Mouse (Mus musculus): ENCODE results near the gene Glipr1. TPM values are rescaled to one million over a fixed set of nuclear protein-coding genes. Genes with fewer than 3 reads are reported as not detected.

The Glipr1 gene
- polyA plus RNA-seq, 1 experiment from 2014 or later: 13.4 TPM

DNA sequence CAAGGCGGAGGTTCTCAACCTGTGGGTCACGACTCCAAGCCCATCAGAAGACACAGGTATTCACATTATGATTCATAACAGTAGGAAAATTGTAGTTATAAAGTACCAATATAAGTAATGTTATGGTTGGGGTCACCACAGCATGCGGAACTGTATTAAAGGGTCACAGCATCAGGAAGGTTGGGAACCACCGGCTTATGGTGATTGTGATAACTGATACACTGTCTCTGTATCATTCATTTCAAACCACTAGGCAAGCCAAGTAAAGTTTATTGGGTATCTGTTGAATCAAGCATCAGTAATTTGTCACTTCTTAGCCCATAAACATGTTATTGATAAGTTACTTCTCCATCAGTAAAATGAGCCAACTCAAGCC, 44.4 kb downstream of the Glipr1 start:
- Histone ChIP-seq H3K27me3 (replicated peaks) (no peaks in the 10 kb centered on the region), H3K4me1 (0 out of 2 replicates have a peak, but pooled peaks cover 2% of the 10 kb centered on the region), H3K36me3 (no peaks in the 10 kb centered on the region), H3K9me3 (no peaks in the 10 kb centered on the region), H3K4me2 (no peak overlapping the region), H3K4me3 (replicated peaks) (no peak overlapping the region), H3K9ac (no peak overlapping the region), H3K27ac (no peak overlapping the region)
- 32% methylated on average over 4 of the region's 4 CpGs for WGBS
- no peak for ATAC-seq (ENCODE audit: insufficient read depth, low FRiP score, low read depth)

DNA sequence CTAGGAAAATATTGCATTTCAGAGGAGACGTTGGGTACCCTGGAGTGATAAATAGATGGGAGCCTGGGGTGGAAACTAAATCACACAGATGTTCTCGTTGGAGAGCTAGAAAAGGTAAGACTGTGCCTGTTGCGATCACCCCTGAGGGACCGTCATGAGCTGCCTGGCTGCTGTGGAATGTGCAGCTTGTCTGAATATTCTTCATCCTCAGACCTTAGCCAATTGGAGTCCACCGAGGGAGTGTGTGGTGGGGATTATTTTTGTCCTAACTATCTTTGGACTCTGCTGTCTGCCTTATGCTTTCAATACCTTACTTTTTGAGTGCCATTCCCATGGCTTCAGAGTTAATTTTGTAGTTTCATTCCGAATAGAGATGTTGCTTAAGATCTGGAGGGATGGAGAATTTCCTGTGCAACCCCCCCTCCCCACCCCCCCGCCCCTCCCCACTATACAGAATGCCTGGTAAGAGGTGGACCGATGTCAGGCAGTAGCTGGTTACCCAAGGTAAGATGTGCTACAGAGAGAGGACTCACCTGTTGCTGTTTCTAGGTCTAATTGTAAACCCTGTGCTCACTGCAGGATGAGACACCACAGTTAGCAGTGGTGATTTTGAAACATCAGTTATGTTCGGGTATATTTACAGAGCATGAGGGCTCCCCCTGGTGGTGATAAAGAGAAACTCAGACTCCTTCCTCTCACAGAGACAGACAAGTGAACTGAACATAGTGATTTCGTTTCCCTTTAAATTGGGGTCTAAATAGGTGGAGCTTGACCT, 45.0 kb downstream of the Glipr1 start:
- 51% methylated on average over 10 of the region's 10 CpGs for whole genome bisulfite sequencing
- H3K9ac ChIP-seq: no peak overlapping the region
- H3K36me3 ChIP-seq: no peaks in the 10 kb centered on the region
- 0 out of 2 replicates have a peak, but pooled peaks cover 2% of the 10 kb centered on the region for H3K4me1 ChIP-seq
- no peaks in the 10 kb centered on the region for H3K27me3 ChIP-seq (replicated peaks)
- peak; percentile 49; the same call in 1 of the 2 replicates for ATAC-seq (ENCODE audit: insufficient read depth, low FRiP score, low read depth)
- H3K9me3 ChIP-seq: no peaks in the 10 kb centered on the region
- H3K4me3 ChIP-seq (replicated peaks): no peak overlapping the region
- no peak overlapping the region for H3K27ac ChIP-seq
- no peak overlapping the region for H3K4me2 ChIP-seq

DNA sequence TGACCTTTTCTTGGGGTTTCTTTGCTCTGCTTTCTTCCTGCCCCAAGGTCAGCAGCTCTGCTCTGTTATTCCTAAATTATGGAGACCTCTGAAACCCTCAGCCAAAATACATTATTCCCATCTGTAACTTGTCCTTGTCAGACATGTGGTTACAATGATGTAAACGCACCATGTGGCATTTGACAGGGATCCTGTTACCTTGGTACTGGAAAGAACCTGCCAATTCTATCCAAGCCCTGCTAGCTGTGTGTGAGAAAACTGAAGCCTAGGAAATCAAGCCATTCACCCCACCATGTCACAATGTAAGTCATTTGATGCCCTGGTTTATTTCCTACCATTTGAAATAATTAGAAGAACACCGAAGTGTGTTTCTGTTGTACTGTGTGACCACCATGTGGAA, 46.6 kb downstream of the Glipr1 start:
- Histone ChIP-seq H3K4me3 (replicated peaks) (no peak overlapping the region), H3K27me3 (replicated peaks) (no peaks in the 10 kb centered on the region), H3K4me1 (0 out of 2 replicates have a peak, but pooled peaks cover 2% of the 10 kb centered on the region), H3K27ac (no peak overlapping the region), H3K9me3 (no peaks in the 10 kb centered on the region), H3K9ac (no peak overlapping the region), H3K36me3 (no peaks in the 10 kb centered on the region), H3K4me2 (no peak overlapping the region)
- WGBS: 78% methylated on average over 2 of the region's 2 CpGs
- ATAC-seq (ENCODE audit: insufficient read depth, low FRiP score, low read depth): no peak

DNA sequence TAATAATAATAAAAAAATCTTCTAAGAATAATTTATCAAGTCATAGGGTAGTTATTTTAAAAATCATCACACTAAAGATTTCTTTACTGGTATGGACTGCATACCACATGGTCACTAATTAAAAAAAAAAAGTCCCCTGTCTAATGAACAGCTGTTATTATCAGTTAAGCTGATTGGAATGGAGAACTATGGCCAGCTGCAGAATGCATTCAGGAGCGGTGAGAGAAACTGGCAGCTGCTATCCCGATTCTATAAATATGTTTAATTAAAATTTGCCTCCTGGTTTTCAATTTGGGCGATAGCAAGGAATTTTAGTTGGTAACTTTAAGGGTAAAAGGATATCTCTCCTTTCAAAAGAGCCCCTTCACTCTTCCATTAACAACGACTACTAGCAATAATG, 53.4 kb downstream of the Glipr1 start:
- Histone ChIP-seq H3K27ac (no peak overlapping the region), H3K4me1 (no peaks in the 10 kb centered on the region), H3K9me3 (no peaks in the 10 kb centered on the region), H3K36me3 (no peaks in the 10 kb centered on the region), H3K27me3 (replicated peaks) (no peaks in the 10 kb centered on the region), H3K9ac (no peak overlapping the region), H3K4me2 (no peak overlapping the region), H3K4me3 (replicated peaks) (no peak overlapping the region)
- no peak for ATAC-seq (ENCODE audit: insufficient read depth, low FRiP score, low read depth)
- WGBS: 66% methylated on average over 4 of the region's 4 CpGs

DNA sequence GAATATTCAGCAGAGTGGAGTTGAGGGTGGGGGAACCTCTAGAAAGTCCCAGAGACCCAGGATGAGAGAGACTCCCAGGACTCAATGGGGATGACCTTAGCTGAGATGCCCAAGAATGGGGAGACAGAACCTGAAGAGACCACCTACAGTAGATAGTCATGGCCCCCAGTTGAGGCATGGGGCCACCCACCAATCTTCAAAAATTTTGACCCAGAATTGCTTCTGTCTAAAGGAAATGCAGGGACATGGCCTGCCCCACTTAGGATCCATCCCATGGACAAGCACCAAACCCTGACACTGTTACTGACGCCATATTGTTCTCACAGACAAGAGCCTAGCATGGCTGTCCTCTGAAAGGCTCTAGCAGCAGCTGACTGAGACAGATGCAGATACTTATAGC, 54.4 kb downstream of the Glipr1 start:
- ATAC-seq (ENCODE audit: insufficient read depth, low FRiP score, low read depth): no peak

DNA sequence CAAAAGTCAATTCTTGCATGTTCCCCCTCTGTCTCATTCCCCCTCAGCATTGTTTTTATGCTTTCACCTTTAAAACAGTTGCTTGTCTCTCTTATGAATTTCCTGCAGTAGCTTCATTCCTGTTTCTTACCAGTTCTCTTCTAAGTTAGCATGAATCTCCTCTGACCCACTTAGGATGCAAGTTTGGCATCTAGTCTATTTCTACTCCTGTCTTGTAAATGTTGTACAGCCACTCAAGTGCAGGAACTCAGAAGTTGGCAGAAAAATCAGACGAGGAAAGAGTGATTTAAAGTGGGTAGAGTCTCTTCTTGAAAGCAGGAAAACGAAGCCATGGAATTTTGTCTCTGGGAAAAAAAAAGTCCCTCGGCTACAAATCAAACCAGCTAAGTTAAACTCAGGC, 56.9 kb downstream of the Glipr1 start:
- H3K27me3 ChIP-seq (replicated peaks): no peaks in the 10 kb centered on the region
- WGBS: 53% methylated on average over 3 of the region's 3 CpGs
- no peak overlapping the region for H3K4me3 ChIP-seq (replicated peaks)

More for the DNA sequence above, 54.4 kb downstream of the Glipr1 start:
- Histone ChIP-seq H3K4me3 (replicated peaks) (no peak overlapping the region), H3K36me3 (no peaks in the 10 kb centered on the region), H3K9me3 (no peaks in the 10 kb centered on the region), H3K4me2 (no peak overlapping the region), H3K27ac (no peak overlapping the region), H3K27me3 (replicated peaks) (no peaks in the 10 kb centered on the region), H3K9ac (no peak overlapping the region), H3K4me1 (no peaks in the 10 kb centered on the region)
- WGBS: 94% methylated on average over 1 of the region's 1 CpGs

DNA sequence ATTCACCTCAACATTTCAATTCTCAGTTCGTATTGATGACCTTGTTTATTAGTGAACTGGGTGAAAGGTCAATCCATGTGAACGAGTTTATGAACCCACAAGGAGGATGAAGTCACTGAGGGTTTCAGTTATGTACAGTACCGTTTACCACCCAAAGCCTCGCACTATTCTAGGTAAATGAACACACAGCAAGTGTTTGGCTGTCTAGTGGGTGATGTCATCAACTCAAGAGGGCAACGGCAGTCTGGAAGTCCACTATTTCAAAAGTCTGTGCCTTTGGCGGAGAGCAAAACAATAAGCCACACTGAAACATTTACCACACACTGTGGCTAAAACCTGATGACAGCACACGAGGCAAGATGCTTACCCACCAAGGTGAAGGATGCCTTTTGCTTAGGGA, 59.4 kb downstream of the Glipr1 start:
- Histone ChIP-seq H3K9me3 (no peaks in the 10 kb centered on the region), H3K4me1 (no peaks in the 10 kb centered on the region), H3K36me3 (no peaks in the 10 kb centered on the region), H3K9ac (no peak overlapping the region), H3K27ac (no peak overlapping the region), H3K27me3 (replicated peaks) (no peaks in the 10 kb centered on the region), H3K4me3 (replicated peaks) (no peak overlapping the region), H3K4me2 (no peak overlapping the region)
- 77% methylated on average over 7 of the region's 7 CpGs for WGBS
- ATAC-seq (ENCODE audit: insufficient read depth, low FRiP score, low read depth): no peak

More for the DNA sequence above, 56.9 kb downstream of the Glipr1 start:
- ATAC-seq (ENCODE audit: insufficient read depth, low FRiP score, low read depth): no peak
- no peaks in the 10 kb centered on the region for H3K4me1 ChIP-seq
- H3K9ac ChIP-seq: no peak overlapping the region
- no peak overlapping the region for H3K4me2 ChIP-seq
- no peak overlapping the region for H3K27ac ChIP-seq
- H3K36me3 ChIP-seq: no peaks in the 10 kb centered on the region
- H3K9me3 ChIP-seq: no peaks in the 10 kb centered on the region

DNA sequence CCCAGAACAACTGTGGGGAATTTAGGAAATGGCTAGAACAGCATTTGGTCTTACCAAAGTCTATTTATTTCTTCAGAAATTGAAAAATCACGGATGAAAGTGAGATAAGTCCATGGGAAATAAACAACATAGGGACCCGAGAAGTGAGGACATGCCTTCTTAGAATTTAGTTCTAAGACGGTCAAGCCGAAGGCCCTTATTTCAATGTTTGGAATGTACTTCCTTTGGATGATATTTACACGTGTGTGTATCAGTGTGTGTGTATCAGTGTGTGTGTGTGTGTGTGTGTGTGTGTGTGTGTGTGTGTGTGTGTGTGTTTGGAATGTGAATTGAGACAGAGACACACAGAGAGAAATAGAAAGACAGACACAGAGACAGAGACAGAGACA, 65.3 kb downstream of the Glipr1 start:
- no peak for ATAC-seq (ENCODE audit: insufficient read depth, low FRiP score, low read depth)
- H3K9ac ChIP-seq: no peak overlapping the region
- H3K27ac ChIP-seq: peak overlapping the region; percentile 44; the same call in 1 of the 2 replicates
- 0 out of 2 replicates have a peak, but pooled peaks cover 2% of the 10 kb centered on the region for H3K4me1 ChIP-seq
- H3K36me3 ChIP-seq: no peaks in the 10 kb centered on the region
- 30% methylated on average over 5 of the region's 5 CpGs for WGBS
- H3K9me3 ChIP-seq: no peaks in the 10 kb centered on the region
- H3K4me2 ChIP-seq: no peak overlapping the region
- no peak overlapping the region for H3K4me3 ChIP-seq (replicated peaks)
- no peaks in the 10 kb centered on the region for H3K27me3 ChIP-seq (replicated peaks)

DNA sequence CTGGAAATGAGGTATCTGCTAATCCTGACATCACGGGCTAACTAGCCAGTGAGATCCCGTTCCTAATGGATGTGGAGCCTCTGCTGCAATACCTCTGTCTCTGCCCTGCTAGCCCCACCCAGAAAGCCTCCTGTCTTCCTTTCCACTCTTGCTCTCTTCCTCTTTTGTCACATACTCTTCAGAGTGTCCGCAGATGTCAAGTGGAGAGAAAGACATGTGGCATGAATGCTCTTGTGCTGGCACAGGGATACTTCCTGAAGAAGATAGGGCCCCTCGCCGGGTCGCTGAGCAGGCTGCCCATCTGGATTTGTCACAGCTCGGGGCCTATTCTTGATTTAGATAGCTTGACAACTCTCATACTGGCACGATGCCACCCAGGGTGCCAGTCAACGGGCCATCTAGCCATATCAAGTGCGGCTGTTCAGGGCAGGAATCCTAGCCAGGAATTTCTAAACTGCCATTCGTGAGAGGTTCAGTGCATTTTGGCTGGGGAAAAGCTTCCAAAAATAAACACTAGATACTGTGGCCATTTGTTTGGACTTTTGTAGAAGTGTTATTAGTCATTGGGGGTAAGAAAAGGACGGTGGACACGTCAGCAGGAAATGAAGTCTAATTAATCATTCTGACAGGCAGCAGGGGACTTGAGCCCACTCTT, 65.8 kb downstream of the Glipr1 start:
- Histone ChIP-seq H3K4me3 (replicated peaks) (no peak overlapping the region), H3K36me3 (no peaks in the 10 kb centered on the region), H3K9ac (no peak overlapping the region), H3K27me3 (replicated peaks) (no peaks in the 10 kb centered on the region), H3K9me3 (no peaks in the 10 kb centered on the region), H3K27ac (peak overlapping the region; percentile 52), H3K4me1 (0 out of 2 replicates have a peak, but pooled peaks cover 2% of the 10 kb centered on the region), H3K4me2 (no peak overlapping the region)
- 19% methylated on average over 13 of the region's 13 CpGs for WGBS
- ATAC-seq (ENCODE audit: insufficient read depth, low FRiP score, low read depth): no peak; the same call in 1 of the 2 replicates

DNA sequence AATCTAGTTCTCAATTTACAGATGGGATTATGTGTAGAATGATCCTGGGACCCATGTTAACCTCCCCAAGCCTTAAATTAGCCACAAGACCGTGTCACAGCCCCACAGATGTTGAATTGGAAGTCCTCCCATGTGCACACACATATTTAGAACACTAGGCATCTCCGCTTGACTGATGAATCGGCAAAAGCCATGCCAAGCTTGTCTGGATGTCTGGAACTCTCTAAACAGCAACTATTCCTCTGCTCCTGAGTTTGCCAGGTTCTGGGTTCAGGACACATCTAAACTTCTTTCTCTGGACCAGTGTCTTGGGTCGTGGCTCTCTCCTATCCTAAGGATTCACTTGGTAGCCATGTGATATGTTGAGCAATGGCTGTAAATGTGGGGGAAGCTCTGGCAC, 66.4 kb downstream of the Glipr1 start:
- Histone ChIP-seq H3K9ac (no peak overlapping the region), H3K9me3 (no peaks in the 10 kb centered on the region), H3K27ac (0 out of 2 replicates have a peak overlapping the region, but pooled peaks have one; percentile 8), H3K4me2 (no peak overlapping the region), H3K36me3 (no peaks in the 10 kb centered on the region), H3K27me3 (replicated peaks) (no peaks in the 10 kb centered on the region), H3K4me1 (0 out of 2 replicates have a peak, but pooled peaks cover 2% of the 10 kb centered on the region), H3K4me3 (replicated peaks) (no peak overlapping the region)
- WGBS: 68% methylated on average over 4 of the region's 4 CpGs
- no peak for ATAC-seq (ENCODE audit: insufficient read depth, low FRiP score, low read depth)
